In genomic region chr13:51526480-51526879, GRCm38 (mm10) we compare ENCODE assay signal across 9 mouse cellular contexts. TPM values are rescaled to one million over a fixed set of nuclear protein-coding genes. Genes with fewer than 3 reads are reported as not detected.
A peak's percentile ranks its signal among the peaks of the same experiment; 100 is the strongest.
DNase-seq lines count a peak whose midpoint lies in the region; TF ChIP-seq lines count a peak whose summit lies in the region.
"Had no signal": no experiment of that assay in that cellular context is flagged by ENCODE, and none has a peak within 500 bp of the region (broad histone marks: within the 10 kb centered on the region; RNA-seq: fewer than 3 reads in every experiment).

No protein-coding gene starts in this region.

- no peak for TF ChIP-seq CTCF in layer of hippocampus, adult 2 months (conservative IDR thresholded peaks at IDR 0.05)

- peak overlapping the region; percentile 50 for H3K27ac ChIP-seq in layer of hippocampus, adult 2 months
- H3K27ac ChIP-seq: neural tube, embryonic 13.5 days had no signal

- DNase-seq in cerebellum, postnatal 10 days = peak; percentile 54 to 55
- DNase-seq in cerebellum, adult 11-12 months = no peak
- peak; percentile 4 to 8 for DNase-seq in urinary bladder, postnatal 36 days (ENCODE audit: low spot score in 2 of 2)
- DNase-seq in urinary bladder, adult 2 months (ENCODE audit: low spot score) = no peak
- peak; percentile 53 to 62 for DNase-seq in layer of hippocampus, adult 2 months (ENCODE audit: low spot score in 2 of 2)
- peak; percentile 46 for DNase-seq in right cerebral cortex, postnatal 25 days
- DNase-seq in thymus, postnatal 0 days (ENCODE audit: low spot score) = no peak
- no peak for DNase-seq in embryo, embryonic 10 days (ENCODE audit: low spot score)

- H3K4me3 ChIP-seq in layer of hippocampus, adult 2 months = no peak overlapping the region; the same call in 1 of the 2 replicates
- H3K4me3 ChIP-seq: neural tube, embryonic 13.5 days had no signal

RNA-seq across cellular contexts. Expression of gene Shc3, which starts 42.7 kb away (rescaled TPM):
- polyA plus RNA-seq in urinary bladder, adult 2 months (2012; rRNA removed) = 0.21 and 0.31 TPM in 2 replicates
- 100 to 1,000 TPM; 120 to 127 TPM for total RNA-seq in layer of hippocampus, adult 2 months (2021)
- 0.52 and 0.59 TPM in 2 replicates for polyA plus RNA-seq in thymus, postnatal 0 days (2015; fragmentation: Nextera tagmentation; extraction: Ambion mirVana)

Comparison
In these comparisons a context has a peak if more than half of its experiments do, and no peak if none do; other contexts are left out.
1. DNase-seq: peak in cerebellum, postnatal 10 days (2 of 2), urinary bladder, postnatal 36 days (2 of 2), layer of hippocampus, adult 2 months (2 of 2) and right cerebral cortex, postnatal 25 days (single experiment); none in cerebellum, adult 11-12 months (single experiment), urinary bladder, adult 2 months (single experiment), thymus, postnatal 0 days (single experiment) and embryo, embryonic 10 days (single experiment).